Mouse (Mus musculus): Measurements from ENCODE around the gene Slc28a1.
"Not testable (repeated sequence)": the region's sequence is repeated elsewhere in the genome, so short reads cannot be mapped to it uniquely, and the experiment has no call there.

Gene Slc28a1

GRCm38 (mm10) chr7:81124773-81125172, 10.2 kb downstream of the Slc28a1 start:
- no peak for DNase-seq (ENCODE audit: low read depth, low spot score)

GRCm38 (mm10) chr7:81125215-81126175, 10.9 kb downstream of the Slc28a1 start:
- DNase-seq (ENCODE audit: low read depth, low spot score): no peak

- DNase-seq (ENCODE audit: low read depth, low spot score): no peak
Measured at GRCm38 (mm10) chr7:81131864-81132263, 17.3 kb downstream of the Slc28a1 start.

DNA sequence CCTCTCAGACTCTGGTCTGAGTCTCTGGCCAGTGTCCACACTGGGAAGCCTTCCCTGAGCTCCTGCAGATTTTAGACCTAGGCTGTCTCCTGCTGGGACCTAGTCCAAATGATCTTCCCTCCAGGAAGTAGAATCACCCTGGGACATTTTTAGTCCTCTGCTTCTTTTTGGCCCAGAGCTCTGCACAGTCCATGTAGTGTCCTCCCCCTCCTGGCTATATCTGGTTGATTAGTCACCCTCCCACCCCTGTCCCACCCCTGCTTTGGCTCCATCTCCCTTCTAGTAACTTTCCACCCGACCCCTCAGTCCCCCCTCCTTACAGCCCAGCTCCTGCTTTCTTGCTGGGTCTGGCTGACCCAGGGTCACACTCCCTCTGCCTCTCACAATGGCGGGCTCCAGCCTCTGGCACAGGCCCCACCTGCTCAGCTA, 18.3 kb downstream of the Slc28a1 start:
- no peak for DNase-seq (ENCODE audit: low read depth, low spot score)

- DNase-seq (ENCODE audit: low read depth, low spot score): no peak
Measured at GRCm38 (mm10) chr7:81133416-81133815, 18.8 kb downstream of the Slc28a1 start.

DNA sequence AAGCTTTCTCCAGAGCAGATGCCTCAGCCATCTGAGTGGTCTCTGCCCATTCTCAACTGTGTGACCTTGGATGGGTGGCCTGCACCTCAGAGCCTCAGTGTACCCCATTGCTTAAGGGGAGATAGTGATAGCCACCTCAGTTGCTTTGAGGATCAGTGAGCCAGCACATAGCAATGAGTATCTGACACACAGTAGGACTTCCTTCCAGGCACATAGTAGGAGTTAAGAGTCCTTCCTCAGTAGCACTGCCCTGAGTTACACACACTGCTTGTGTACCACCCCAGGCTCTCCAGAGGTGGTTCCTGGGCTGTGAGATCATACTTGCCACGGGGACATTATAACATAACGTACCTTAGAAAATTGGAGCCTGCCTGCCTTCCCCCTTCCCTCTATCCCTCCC, 19.3 kb downstream of the Slc28a1 start:
- DNase-seq (ENCODE audit: low read depth, low spot score): no peak

- DNase-seq (ENCODE audit: low read depth, low spot score): no peak
Measured at GRCm38 (mm10) chr7:81134614-81135067, 20.0 kb downstream of the Slc28a1 start.

- DNase-seq (ENCODE audit: low read depth, low spot score): no peak
Measured at GRCm38 (mm10) chr7:81137292-81137691, 22.7 kb downstream of the Slc28a1 start.

DNA sequence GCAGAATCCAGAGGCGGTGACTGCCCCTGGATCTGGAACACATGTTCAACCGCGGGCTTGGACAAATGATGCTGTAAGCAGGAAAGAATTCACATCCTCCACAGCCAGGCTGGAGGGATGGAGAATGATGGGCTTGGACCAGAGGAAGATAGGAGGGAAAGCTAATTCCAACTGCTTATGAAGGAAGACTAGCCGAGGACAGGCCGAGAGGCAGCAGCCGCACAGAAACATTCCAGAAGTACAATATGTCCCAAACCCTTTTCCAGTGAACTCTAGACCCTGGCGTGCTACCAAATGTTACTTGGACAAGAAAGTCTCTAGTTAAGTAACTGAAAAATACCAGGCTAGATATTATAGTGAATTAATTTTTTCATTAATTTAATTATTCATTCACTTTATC, 24.5 kb downstream of the Slc28a1 start:
- no peak for DNase-seq (ENCODE audit: low read depth, low spot score)

DNA sequence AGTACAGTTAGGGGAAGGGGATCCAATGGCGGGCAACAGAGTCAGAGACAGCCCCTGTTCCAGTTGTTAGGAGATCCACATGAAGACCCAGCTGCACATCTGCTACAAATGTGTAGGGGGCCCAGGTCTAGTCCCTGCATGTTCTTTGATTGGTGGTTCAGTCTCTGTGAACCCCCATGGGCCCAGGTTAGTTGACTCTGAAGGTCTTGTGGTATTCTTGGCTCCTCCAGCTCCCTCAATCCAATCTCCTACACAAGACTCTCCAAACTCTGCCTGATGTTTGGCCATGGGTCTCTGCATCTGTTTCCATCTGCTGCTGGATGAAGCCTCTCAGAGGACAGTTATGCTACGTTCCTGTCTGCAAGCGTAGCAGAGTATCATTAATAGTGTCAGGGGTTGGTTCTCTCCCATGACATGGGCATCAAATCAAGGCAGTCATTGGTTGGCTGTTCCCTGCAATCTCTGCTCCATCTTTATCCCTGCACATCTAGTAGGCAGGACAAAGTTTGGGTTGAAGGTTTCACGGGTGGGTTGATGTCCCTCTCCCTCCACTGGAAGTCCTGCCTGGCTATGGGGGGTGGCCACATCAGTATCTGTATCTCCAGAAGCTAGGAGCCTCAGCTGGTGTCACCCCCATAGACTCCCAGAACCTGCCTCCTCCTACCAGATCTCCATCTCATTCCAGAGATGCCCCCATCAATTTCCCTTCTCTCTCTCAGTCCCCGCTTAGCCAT, 25.2 kb downstream of the Slc28a1 start:
- no peak for DNase-seq (ENCODE audit: low read depth, low spot score)

DNA sequence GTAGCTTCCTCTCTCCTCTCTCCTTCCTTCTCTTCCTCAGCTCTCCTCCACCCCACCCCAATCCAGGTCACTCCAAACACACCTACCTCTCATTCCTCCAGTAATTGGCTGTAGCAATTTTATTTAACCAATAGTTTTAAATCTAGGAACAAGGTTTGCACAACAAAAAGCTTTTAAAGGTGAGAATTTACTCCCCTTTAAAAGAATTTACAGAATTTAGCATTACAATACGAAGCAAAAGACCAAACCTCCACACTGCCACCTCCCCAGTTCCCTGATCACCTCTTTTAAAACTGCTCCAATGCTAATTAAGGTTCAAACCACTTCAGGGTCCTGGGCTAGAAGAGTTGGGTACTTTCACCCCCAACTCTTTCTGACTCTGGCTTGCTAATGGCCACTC, 26.9 kb downstream of the Slc28a1 start:
- DNase-seq (ENCODE audit: low read depth, low spot score): no peak

- not testable (repeated sequence) for DNase-seq (ENCODE audit: low read depth, low spot score)
Measured at GRCm38 (mm10) chr7:81143056-81143455, 28.5 kb downstream of the Slc28a1 start.

- no peak for DNase-seq (ENCODE audit: low read depth, low spot score)
Measured at GRCm38 (mm10) chr7:81149759-81150158, 35.2 kb downstream of the Slc28a1 start.

DNA sequence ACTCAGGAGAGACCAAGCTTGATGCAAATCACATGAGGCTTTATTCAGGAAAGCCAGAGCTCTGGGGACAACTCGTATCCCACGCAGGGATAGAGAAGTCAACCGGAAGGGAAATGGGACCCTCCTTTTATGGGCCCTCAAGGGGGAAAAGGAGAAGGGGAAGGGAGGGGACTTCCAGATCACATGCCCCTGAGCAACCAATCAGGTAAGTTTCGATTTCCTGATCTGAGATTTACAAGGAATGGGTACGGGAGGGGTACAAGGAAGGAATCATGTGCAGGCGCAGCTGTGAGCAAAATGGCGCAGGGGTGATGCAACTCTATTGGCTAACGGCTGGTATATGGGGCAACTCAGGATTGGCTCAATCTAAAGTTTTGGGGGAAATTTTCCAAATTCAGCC, 36.6 kb downstream of the Slc28a1 start:
- no peak for DNase-seq (ENCODE audit: low read depth, low spot score)

GRCm38 (mm10) chr7:81152306-81152705, 37.7 kb downstream of the Slc28a1 start:
- no peak for DNase-seq (ENCODE audit: low read depth, low spot score)

GRCm38 (mm10) chr7:81152826-81153225, 38.2 kb downstream of the Slc28a1 start:
- no peak for DNase-seq (ENCODE audit: low read depth, low spot score)

GRCm38 (mm10) chr7:81153327-81153726, 38.7 kb downstream of the Slc28a1 start:
- no peak for DNase-seq (ENCODE audit: low read depth, low spot score)

DNA sequence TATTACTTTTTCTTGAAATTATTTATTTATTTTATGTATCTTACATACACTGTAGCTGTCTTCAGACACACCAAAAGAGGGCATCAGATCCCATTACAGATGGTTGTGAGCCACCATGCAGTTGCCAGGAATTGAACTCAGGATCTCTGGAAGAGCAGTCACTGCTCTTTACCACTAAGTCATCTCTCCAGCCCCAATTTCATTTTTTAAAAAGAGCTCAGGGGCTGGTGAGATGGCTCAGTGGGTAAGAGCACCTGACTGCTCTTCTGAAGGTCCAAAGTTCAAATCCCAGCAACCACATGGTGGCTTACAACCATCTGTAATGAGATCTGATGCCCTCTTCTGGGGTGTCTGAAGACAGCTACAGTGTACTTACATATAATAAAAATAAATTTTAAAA, 39.6 kb downstream of the Slc28a1 start:
- not testable (repeated sequence) for DNase-seq (ENCODE audit: low read depth, low spot score)

DNA sequence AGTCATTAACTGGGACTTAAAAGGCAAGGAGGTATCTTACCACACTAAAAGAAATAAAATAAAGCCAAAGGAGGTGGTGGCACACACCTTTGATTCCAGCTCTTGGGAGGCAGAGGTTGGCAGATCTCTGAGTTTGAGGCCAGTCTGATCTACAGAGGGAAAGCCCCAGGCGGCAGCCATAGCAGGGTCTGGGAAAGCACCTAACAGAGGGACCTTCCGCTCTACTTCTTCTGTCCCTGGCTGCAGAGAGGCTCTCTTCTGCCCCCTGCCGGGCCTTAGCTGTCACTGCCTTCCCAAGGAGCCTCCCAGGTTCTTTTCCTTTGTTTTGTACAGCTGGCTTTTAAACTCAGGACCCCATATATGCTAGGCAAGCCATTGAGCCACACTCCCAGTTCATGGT, 40.4 kb downstream of the Slc28a1 start:
- peak; percentile 85 for DNase-seq (ENCODE audit: low read depth, low spot score)

GRCm38 (mm10) chr7:81158933-81159332, 44.3 kb downstream of the Slc28a1 start:
- no peak for DNase-seq (ENCODE audit: low read depth, low spot score)

DNA sequence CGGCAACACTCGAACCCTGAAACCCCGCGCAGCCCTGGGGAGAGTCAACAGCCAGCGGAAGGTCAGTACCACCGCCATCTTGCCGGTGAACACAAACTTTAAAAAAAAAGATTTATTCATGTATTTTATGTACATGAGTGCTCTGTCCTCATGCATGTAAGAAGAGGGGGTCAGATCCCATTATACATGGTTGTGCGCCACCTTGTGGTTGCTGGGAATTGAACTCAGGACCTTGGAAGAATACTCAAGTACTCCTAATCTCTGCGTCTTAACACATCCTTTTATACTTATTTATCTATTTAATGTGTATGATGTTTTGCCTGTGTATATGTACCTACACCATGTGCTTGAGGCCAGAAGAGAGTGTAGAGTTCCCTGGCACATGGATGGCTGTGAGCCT, 47.1 kb downstream of the Slc28a1 start:
- peak; percentile 67 for DNase-seq (ENCODE audit: low read depth, low spot score)

DNA sequence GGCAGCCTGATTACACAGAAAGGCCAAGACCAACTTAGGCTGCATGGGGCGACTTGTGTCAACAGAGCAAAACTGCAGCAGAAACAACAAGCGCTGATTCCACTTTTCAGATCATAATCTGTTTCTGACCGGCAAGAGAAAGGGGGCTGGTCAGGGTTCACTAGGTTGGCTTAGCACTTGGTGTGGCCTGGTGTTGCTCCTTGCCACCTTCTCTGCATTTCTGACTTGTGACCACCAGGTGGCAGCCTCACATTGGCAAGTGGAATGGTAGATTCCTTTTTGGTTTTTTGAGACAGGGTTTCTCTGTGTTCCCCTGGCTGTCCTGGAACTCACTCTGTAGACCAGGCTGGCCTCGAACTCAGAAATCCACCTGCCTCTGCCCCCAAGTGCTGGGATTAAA, 47.7 kb downstream of the Slc28a1 start:
- peak; percentile 74 for DNase-seq (ENCODE audit: low read depth, low spot score)

DNA sequence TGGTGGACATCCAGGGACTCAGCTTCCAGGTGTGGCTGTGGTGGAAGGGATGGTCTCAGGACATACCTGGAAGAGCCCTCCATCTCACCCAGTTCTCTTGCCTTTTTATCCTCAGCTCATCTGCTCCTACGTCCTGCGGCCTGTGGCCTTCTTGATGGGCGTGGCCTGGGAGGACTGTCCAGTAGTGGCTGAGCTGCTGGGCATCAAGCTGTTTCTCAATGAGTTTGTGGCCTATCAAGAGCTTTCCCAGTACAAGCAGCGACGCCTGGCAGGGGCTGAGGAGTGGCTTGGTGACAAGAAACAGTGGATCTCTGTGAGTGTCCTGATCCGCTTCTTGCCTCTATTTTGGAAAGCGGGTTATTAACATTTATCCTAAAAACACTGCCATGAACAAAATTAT, 49.8 kb downstream of the Slc28a1 start:
- no peak for DNase-seq (ENCODE audit: low read depth, low spot score)

Measured in A20 (cell line).